Mouse (Mus musculus): Measurements from ENCODE around the gene Cdyl. TPM values are rescaled to one million over a fixed set of nuclear protein-coding genes. Genes with fewer than 3 reads are reported as not detected.
"Not testable (repeated sequence)": the region's sequence is repeated elsewhere in the genome, so short reads cannot be mapped to it uniquely, and the experiment has no call there.

Cdyl gene
- polyA plus RNA-seq, 1 experiment from 2014 or later = 11.9 TPM

- Histone ChIP-seq H3K36me3 (peaks cover 14% of the 10 kb centered on the region), H3K4me3 (no peak overlapping the region), H3K27me3 (ENCODE audit: low read depth, poor library complexity, severe bottlenecking) (no peaks in the 10 kb centered on the region), H3K9me3 (replicated peaks) (no peaks in the 10 kb centered on the region), H3K27ac (replicated peaks) (0 out of 2 replicates have a peak overlapping the region, but pooled peaks have one; percentile 6), H3K4me1 (peaks cover 30% of the 10 kb centered on the region)
- WGBS = 53% methylated on average over 6 of the region's 6 CpGs
- no peak for DNase-seq (ENCODE audit: low spot score)
Measured at GRCm38 (mm10) chr13:35812191-35812440, 152.5 kb downstream of the Cdyl start.

- H3K27me3 ChIP-seq (ENCODE audit: low read depth, poor library complexity, severe bottlenecking) = no peaks in the 10 kb centered on the region
- 89% methylated on average over 7 of the region's 7 CpGs for WGBS
- no peak for DNase-seq (ENCODE audit: low spot score)
- no peak overlapping the region for H3K27ac ChIP-seq (replicated peaks)
- H3K4me3 ChIP-seq = no peak overlapping the region
- H3K36me3 ChIP-seq = peaks cover 28% of the 10 kb centered on the region
- H3K9me3 ChIP-seq (replicated peaks) = no peaks in the 10 kb centered on the region
- H3K4me1 ChIP-seq = peaks cover 30% of the 10 kb centered on the region
Measured at GRCm38 (mm10) chr13:35813348-35814127, 153.9 kb downstream of the Cdyl start.

GRCm38 (mm10) chr13:35815205-35815726 lies 155.6 kb downstream of the Cdyl start:
- Histone ChIP-seq H3K27ac (replicated peaks) (no peak overlapping the region), H3K27me3 (ENCODE audit: low read depth, poor library complexity, severe bottlenecking) (no peaks in the 10 kb centered on the region), H3K4me3 (no peak overlapping the region), H3K4me1 (peaks cover 25% of the 10 kb centered on the region), H3K36me3 (peaks cover 44% of the 10 kb centered on the region), H3K9me3 (replicated peaks) (no peaks in the 10 kb centered on the region)
- no peak for DNase-seq (ENCODE audit: low spot score)
- 95% methylated on average over 8 of the region's 8 CpGs for WGBS

GRCm38 (mm10) chr13:35815782-35816368 lies 156.2 kb downstream of the Cdyl start:
- Histone ChIP-seq H3K27me3 (ENCODE audit: low read depth, poor library complexity, severe bottlenecking) (no peaks in the 10 kb centered on the region), H3K4me1 (peaks cover 23% of the 10 kb centered on the region), H3K4me3 (no peak overlapping the region), H3K9me3 (replicated peaks) (no peaks in the 10 kb centered on the region), H3K36me3 (peaks cover 46% of the 10 kb centered on the region), H3K27ac (replicated peaks) (no peak overlapping the region)
- 91% methylated on average over 16 of the region's 16 CpGs for WGBS
- no peak for DNase-seq (ENCODE audit: low spot score)

- H3K27me3 ChIP-seq (ENCODE audit: low read depth, poor library complexity, severe bottlenecking) = no peaks in the 10 kb centered on the region
- no peak overlapping the region for H3K4me3 ChIP-seq
- 86% methylated on average over 3 of the region's 3 CpGs for WGBS
- H3K4me1 ChIP-seq = peaks cover 6% of the 10 kb centered on the region; the same call in 1 of the 2 replicates
- no peak overlapping the region for H3K27ac ChIP-seq (replicated peaks)
- DNase-seq (ENCODE audit: low spot score) = no peak
- peaks cover 46% of the 10 kb centered on the region for H3K36me3 ChIP-seq
- H3K9me3 ChIP-seq (replicated peaks) = no peaks in the 10 kb centered on the region
Measured at GRCm38 (mm10) chr13:35817626-35818025, 158.0 kb downstream of the Cdyl start.

- Histone ChIP-seq H3K4me3 (no peak overlapping the region), H3K27me3 (ENCODE audit: low read depth, poor library complexity, severe bottlenecking) (no peaks in the 10 kb centered on the region), H3K4me1 (peaks cover 1% of the 10 kb centered on the region; the same call in 1 of the 2 replicates), H3K9me3 (replicated peaks) (no peaks in the 10 kb centered on the region), H3K27ac (replicated peaks) (no peak overlapping the region), H3K36me3 (peaks cover 46% of the 10 kb centered on the region)
- WGBS = 98% methylated on average over 4 of the region's 4 CpGs
- DNase-seq (ENCODE audit: low spot score) = no peak
Measured at GRCm38 (mm10) chr13:35818060-35818459, 158.4 kb downstream of the Cdyl start.

- whole genome bisulfite sequencing = 88% methylated on average over 10 of the region's 10 CpGs
- no peak overlapping the region for H3K4me3 ChIP-seq
Measured at GRCm38 (mm10) chr13:35821821-35822454, 162.3 kb downstream of the Cdyl start.

GRCm38 (mm10) chr13:35822795-35823194 lies 163.2 kb downstream of the Cdyl start:
- no peak overlapping the region for H3K27ac ChIP-seq (replicated peaks)
- no peak overlapping the region for H3K4me3 ChIP-seq
- no peaks in the 10 kb centered on the region for H3K4me1 ChIP-seq
- 92% methylated on average over 8 of the region's 8 CpGs for WGBS
- DNase-seq (ENCODE audit: low spot score) = no peak
- peaks cover 54% of the 10 kb centered on the region for H3K36me3 ChIP-seq
- H3K9me3 ChIP-seq (replicated peaks) = no peaks in the 10 kb centered on the region
- H3K27me3 ChIP-seq (ENCODE audit: low read depth, poor library complexity, severe bottlenecking) = no peaks in the 10 kb centered on the region

More at GRCm38 (mm10) chr13:35821821-35822454, 162.3 kb downstream of the Cdyl start:
- peaks cover 59% of the 10 kb centered on the region for H3K36me3 ChIP-seq
- H3K27me3 ChIP-seq (ENCODE audit: low read depth, poor library complexity, severe bottlenecking) = no peaks in the 10 kb centered on the region
- no peaks in the 10 kb centered on the region for H3K9me3 ChIP-seq (replicated peaks)
- H3K4me1 ChIP-seq = no peaks in the 10 kb centered on the region
- no peak overlapping the region for H3K27ac ChIP-seq (replicated peaks)
- no peak for DNase-seq (ENCODE audit: low spot score)

- Histone ChIP-seq H3K27me3 (ENCODE audit: low read depth, poor library complexity, severe bottlenecking) (no peaks in the 10 kb centered on the region), H3K36me3 (peaks cover 29% of the 10 kb centered on the region), H3K9me3 (replicated peaks) (no peaks in the 10 kb centered on the region), H3K27ac (replicated peaks) (no peak overlapping the region), H3K4me3 (no peak overlapping the region), H3K4me1 (no peaks in the 10 kb centered on the region)
- no peak for DNase-seq (ENCODE audit: low spot score)
- 90% methylated on average over 2 of the region's 2 CpGs for WGBS
Measured at GRCm38 (mm10) chr13:35825639-35826038, 166.0 kb downstream of the Cdyl start.

GRCm38 (mm10) chr13:35832676-35833075 lies 173.0 kb downstream of the Cdyl start:
- Histone ChIP-seq H3K27me3 (ENCODE audit: low read depth, poor library complexity, severe bottlenecking) (no peaks in the 10 kb centered on the region), H3K9me3 (replicated peaks) (no peaks in the 10 kb centered on the region), H3K27ac (replicated peaks) (no peak overlapping the region), H3K4me1 (peaks cover 16% of the 10 kb centered on the region), H3K4me3 (no peak overlapping the region), H3K36me3 (peaks cover 3% of the 10 kb centered on the region; the same call in 1 of the 2 replicates)
- no peak for DNase-seq (ENCODE audit: low spot score)
- 83% methylated on average over 6 of the region's 6 CpGs for WGBS

- Histone ChIP-seq H3K27me3 (ENCODE audit: low read depth, poor library complexity, severe bottlenecking) (no peaks in the 10 kb centered on the region), H3K27ac (replicated peaks) (no peak overlapping the region), H3K9me3 (replicated peaks) (no peaks in the 10 kb centered on the region), H3K4me3 (no peak overlapping the region), H3K36me3 (peaks cover 3% of the 10 kb centered on the region; the same call in 1 of the 2 replicates), H3K4me1 (peaks cover 16% of the 10 kb centered on the region)
- no peak for DNase-seq (ENCODE audit: low spot score)
- 54% methylated on average over 6 of the region's 6 CpGs for WGBS
Measured at GRCm38 (mm10) chr13:35833941-35834340, 174.3 kb downstream of the Cdyl start.

- no peak overlapping the region for H3K27ac ChIP-seq (replicated peaks)
- no peak for DNase-seq (ENCODE audit: low spot score)
- H3K36me3 ChIP-seq = peaks cover 5% of the 10 kb centered on the region; the same call in 1 of the 2 replicates
- H3K9me3 ChIP-seq (replicated peaks) = no peaks in the 10 kb centered on the region
- H3K27me3 ChIP-seq (ENCODE audit: low read depth, poor library complexity, severe bottlenecking) = no peaks in the 10 kb centered on the region
- H3K4me3 ChIP-seq = no peak overlapping the region
- H3K4me1 ChIP-seq = peaks cover 16% of the 10 kb centered on the region
- 93% methylated on average over 7 of the region's 7 CpGs for WGBS
Measured at GRCm38 (mm10) chr13:35835669-35836068, 176.0 kb downstream of the Cdyl start.

- H3K4me3 ChIP-seq; DNase-seq (ENCODE audit: low spot score); H3K27ac ChIP-seq (replicated peaks); H3K9me3 ChIP-seq (replicated peaks); H3K36me3 ChIP-seq; H3K27me3 ChIP-seq (ENCODE audit: low read depth, poor library complexity, severe bottlenecking): not testable (repeated sequence)
- 97% methylated on average over 7 of the region's 7 CpGs for WGBS
- peaks cover 16% of the 10 kb centered on the region for H3K4me1 ChIP-seq
Measured at GRCm38 (mm10) chr13:35836501-35836900, 176.9 kb downstream of the Cdyl start.

Measured in midbrain, embryonic 10.5 days (tissue).